Mouse (Mus musculus): ENCODE measurements around the gene Isg20l2.

DNA sequence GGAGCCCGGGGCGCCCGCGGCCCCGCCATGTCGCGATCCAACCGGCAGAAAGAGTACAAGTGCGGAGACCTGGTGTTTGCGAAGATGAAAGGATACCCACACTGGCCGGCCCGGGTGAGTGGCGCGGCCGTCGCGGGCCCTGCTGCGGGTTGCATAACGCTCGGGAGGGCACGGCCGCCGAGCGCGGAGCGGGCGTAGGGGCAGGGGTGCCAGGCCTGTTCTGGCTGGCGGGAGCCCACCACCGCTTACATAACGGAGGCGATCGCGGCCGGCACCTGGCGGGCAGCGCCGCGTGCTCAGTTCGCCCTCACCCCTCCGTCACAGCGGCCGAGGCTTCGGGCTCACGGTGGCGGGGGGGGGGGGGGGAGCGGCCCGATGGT is 23.5 kb upstream of the Isg20l2 start:
- TF ChIP-seq CTCF (IDR thresholded peaks at IDR 0.05; ENCODE audit: extremely low read depth, insufficient read depth, insufficient read length, insufficient replicate concordance) (no peak), POLR2A (IDR thresholded peaks at IDR 0.05; ENCODE audit: low read depth, low read length) (no peak)
